Mouse (Mus musculus) kidney, adult 2 months (tissue): ENCODE results near the gene Sox5.

Experiments
- CTCF ChIP-seq: fragments of 200-500 bp; conservative IDR thresholded peaks from 2 replicates; pipeline ENCODE4 v1.5.1; 2011; ENCODE audit warnings: low read depth, mild to moderate bottlenecking, control low read depth, low read length, moderate library complexity, mixed read lengths; ENCODE audit not compliant: insufficient read depth, insufficient read length
- POLR2A ChIP-seq: fragments of 200-500 bp; IDR thresholded peaks from one replicate; pipeline ENCODE4 v1.6.1; 2011; ENCODE audit warnings: low read depth, low read length, control low read depth

DNA sequence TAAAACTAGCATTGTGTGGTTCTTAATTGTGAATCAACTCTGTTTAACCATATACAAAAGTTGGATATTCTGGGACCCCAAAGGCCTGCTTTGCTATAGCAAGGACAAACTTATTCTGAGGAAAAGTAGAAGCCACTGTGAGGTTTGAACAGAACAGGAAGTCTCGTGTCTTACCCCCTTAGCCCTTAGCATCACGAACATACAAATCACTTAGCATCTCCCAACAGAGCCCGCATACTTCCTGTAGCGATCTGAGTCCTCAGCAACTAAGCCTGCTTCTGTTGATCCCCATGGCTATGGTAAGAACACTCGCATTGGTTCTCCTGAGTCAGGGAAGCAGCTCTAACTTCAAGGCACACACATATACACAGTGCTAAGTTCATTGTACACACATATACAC lies 337.4 kb downstream of the Sox5 start:
- TF ChIP-seq POLR2A (no peak), CTCF (no peak)
